Mouse (Mus musculus) forebrain, postnatal 0 days (tissue): Measurements from ENCODE around the gene Wfdc5. TPM values are rescaled to one million over a fixed set of nuclear protein-coding genes. Genes with fewer than 3 reads are reported as not detected.

Source experiments
- ATAC-seq: fragments of 200-750 bp; cut with Nextera tagmentation; 2 replicates; pipeline ENCODE4 v1.8.0; 2017; ENCODE audit warnings: mild to moderate bottlenecking, moderate library complexity
- DNase-seq: peaks from one replicate; pipeline ENCODE4 v3.0.0-alpha.2; 2015
- H3K27ac ChIP-seq: fragments of 300-500 bp; sonication (generic); 2 replicates; pipeline ENCODE4 v1.5.1; 2014; ENCODE audit warnings: low read depth, mild to moderate bottlenecking, antibody characterized with exemption, low read length, moderate library complexity, mixed read lengths
- H3K27me3 ChIP-seq: fragments of 300-500 bp; sonication (generic); 2 replicates; pipeline ENCODE4 v1.6.1; 2014; ENCODE audit warnings: mild to moderate bottlenecking, low read length, mixed read lengths; ENCODE audit not compliant: insufficient read depth
- H3K36me3 ChIP-seq: fragments of 300-500 bp; sonication (generic); 2 replicates; pipeline ENCODE4 v1.6.1; 2014; ENCODE audit warnings: mild to moderate bottlenecking, moderate library complexity; ENCODE audit not compliant: insufficient read depth
- H3K4me1 ChIP-seq: fragments of 300-500 bp; sonication (generic); 2 replicates; pipeline ENCODE4 v1.6.1; 2014; ENCODE audit warnings: antibody characterized with exemption; ENCODE audit not compliant: insufficient read depth
- H3K4me2 ChIP-seq: fragments of 300-500 bp; sonication (generic); 2 replicates; pipeline ENCODE4 v1.6.1; 2014; ENCODE audit warnings: low read depth, mild to moderate bottlenecking, moderate library complexity
- H3K4me3 ChIP-seq: fragments of 300-500 bp; sonication (generic); 2 replicates; pipeline ENCODE4 v1.5.1; 2014; ENCODE audit warnings: low read depth, low read length, mixed read lengths
- H3K9ac ChIP-seq: fragments of 300-500 bp; sonication (generic); 2 replicates; pipeline ENCODE4 v1.6.1; 2014; ENCODE audit warnings: mild to moderate bottlenecking
- H3K9me3 ChIP-seq: fragments of 300-500 bp; sonication (generic); 2 replicates; pipeline ENCODE4 v1.6.1; 2016; ENCODE audit warnings: low read length
- CTCF ChIP-seq: sonication (generic); IDR thresholded peaks from 2 replicates; pipeline ENCODE4 v1.5.1; 2016; ENCODE audit warnings: antibody characterized with exemption, control low read depth, low read depth
- WGBS: fragments of 180-500 bp; shearing (Covaris S2); extraction: QIAGEN DNeasy Blood & Tissue Kit; methylation state at CpG from one replicate; pipeline ENCODE4 v1.1.7; 2014; 5-methylcytosine and 5-hydroxymethylcytosine counted together
- polyA plus RNA-seq: library from polyadenylated mRNA; unstranded; fragments of >200 nt; fragmentation: Nextera tagmentation; extraction: Ambion mirVana; gene quantifications from 2 replicates; pipeline ENCODE4 v1.2.1, GENCODE M21; 2015
- total RNA-seq: library from RNA; depleted of rRNA; stranded (reverse); fragments of >200 nt; gene quantifications from 2 replicates; pipeline ENCODE4 v1.2.3, GENCODE M21; 2014

The Wfdc5 gene
- total and polyA plus RNA-seq, 2 experiments from 2014 or later: not detected

DNA sequence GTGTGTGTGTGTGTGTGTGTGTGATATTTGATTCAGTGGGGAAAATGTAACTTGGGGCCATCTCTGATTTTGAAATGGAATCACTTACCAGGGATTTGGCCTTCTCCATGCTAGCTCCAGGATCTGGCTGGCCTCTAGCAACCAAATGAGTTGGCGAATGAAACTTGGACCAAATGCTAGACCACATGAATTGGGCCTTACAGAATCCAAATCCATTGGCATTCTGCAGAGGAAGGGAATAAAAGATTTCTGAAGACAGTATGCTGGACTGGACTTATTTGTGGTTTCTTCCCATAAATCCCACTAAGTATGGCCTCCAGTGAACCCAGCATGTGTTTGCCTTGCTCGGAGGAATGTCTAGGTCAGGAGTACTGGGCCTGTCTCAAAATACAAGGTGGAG, 23.7 kb downstream of the Wfdc5 start:
- peaks cover 18% of the 10 kb centered on the region for H3K36me3 ChIP-seq
- H3K27me3 ChIP-seq: no peaks in the 10 kb centered on the region
- no peaks in the 10 kb centered on the region for H3K9me3 ChIP-seq
- H3K9ac ChIP-seq: no peak overlapping the region
- TF ChIP-seq CTCF: no peak
- no peak overlapping the region for H3K4me3 ChIP-seq
- ATAC-seq (no peak), DNase-seq (no peak)
- H3K27ac ChIP-seq: no peak overlapping the region
- H3K4me1 ChIP-seq: no peaks in the 10 kb centered on the region
- WGBS: 83% methylated on average over 2 of the region's 2 CpGs
- H3K4me2 ChIP-seq: no peak overlapping the region

DNA sequence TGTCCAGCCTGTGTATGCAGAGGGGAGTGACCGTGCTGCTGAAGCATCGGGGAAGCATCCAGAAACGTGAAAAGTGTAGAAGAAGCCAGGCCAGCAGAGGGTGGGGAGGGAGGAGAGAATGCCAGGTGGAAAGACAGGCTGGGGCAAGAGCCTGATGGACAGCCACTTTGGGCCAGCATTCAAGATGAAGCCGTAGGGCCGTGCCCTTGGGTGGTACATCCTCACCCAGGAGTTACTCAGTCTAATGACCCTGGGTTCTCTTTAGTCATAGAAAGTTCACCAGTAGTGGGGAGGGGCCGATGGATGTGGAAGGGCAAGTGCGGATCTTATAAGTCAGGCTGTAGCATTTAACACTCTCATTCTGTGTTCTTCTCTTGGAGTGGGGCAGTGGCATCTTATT, 26.4 kb downstream of the Wfdc5 start:
- H3K27ac ChIP-seq: no peak overlapping the region
- no peaks in the 10 kb centered on the region for H3K9me3 ChIP-seq
- H3K4me3 ChIP-seq: no peak overlapping the region
- H3K4me2 ChIP-seq: no peak overlapping the region
- WGBS: 89% methylated on average over 7 of the region's 7 CpGs
- ATAC-seq (no peak), DNase-seq (no peak)
- no peaks in the 10 kb centered on the region for H3K27me3 ChIP-seq
- no peak for TF ChIP-seq CTCF
- H3K36me3 ChIP-seq: peaks cover 41% of the 10 kb centered on the region
- no peaks in the 10 kb centered on the region for H3K4me1 ChIP-seq
- no peak overlapping the region for H3K9ac ChIP-seq

DNA sequence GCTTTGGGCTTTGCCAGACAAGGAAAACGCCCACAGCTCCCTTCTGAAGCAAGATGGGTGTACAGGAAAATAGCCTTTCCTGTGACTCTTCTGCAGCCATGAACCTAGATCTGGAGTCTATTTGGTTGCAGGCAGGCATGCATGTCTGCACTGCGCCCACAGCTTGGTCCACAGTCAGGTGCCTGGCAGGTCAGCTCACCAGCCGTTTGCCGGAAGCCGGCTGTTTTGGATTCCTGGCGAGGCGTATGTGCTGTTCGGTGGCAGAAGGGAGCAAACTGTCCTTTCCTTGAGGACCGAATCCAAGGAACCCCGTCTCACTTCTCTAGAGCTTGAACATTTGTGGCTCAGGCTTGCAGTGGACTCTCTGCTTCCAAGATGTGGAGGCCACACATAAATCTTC, 28.5 kb downstream of the Wfdc5 start:
- H3K9ac ChIP-seq: no peak overlapping the region
- no peak overlapping the region for H3K4me2 ChIP-seq
- no peaks in the 10 kb centered on the region for H3K9me3 ChIP-seq
- H3K27me3 ChIP-seq: no peaks in the 10 kb centered on the region
- no peak for TF ChIP-seq CTCF
- 94% methylated on average over 10 of the region's 10 CpGs for WGBS
- no peak for DNase-seq
- no peaks in the 10 kb centered on the region for H3K4me1 ChIP-seq
- peaks cover 41% of the 10 kb centered on the region for H3K36me3 ChIP-seq
- H3K4me3 ChIP-seq: no peak overlapping the region
- no peak for ATAC-seq
- H3K27ac ChIP-seq: no peak overlapping the region

DNA sequence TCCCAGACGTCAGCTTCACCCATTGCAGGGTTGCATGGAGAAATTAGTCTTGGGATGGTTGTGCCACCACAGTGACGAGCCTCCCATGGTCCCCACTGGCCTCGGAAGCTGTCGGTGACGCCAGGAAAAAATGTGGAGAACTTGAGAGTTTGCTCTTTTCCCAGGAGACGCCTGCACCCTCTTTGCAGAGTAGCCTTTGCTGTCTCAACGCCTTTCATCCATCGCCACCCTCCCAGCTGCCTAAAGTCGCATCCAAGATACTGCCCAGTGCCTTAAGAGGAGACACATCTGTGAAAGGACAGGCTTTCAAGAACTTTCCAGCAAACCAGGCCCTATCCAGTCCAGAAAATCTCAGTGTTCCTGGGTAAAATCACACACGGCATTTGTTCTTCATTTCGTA, 30.2 kb downstream of the Wfdc5 start:
- no peak for ATAC-seq
- Histone ChIP-seq H3K4me2 (no peak overlapping the region), H3K9ac (no peak overlapping the region), H3K27me3 (no peaks in the 10 kb centered on the region), H3K36me3 (peaks cover 40% of the 10 kb centered on the region), H3K27ac (no peak overlapping the region), H3K4me3 (no peak overlapping the region), H3K4me1 (no peaks in the 10 kb centered on the region), H3K9me3 (no peaks in the 10 kb centered on the region)
- 94% methylated on average over 11 of the region's 11 CpGs for WGBS
- TF ChIP-seq CTCF: no peak
- DNase-seq: no peak

DNA sequence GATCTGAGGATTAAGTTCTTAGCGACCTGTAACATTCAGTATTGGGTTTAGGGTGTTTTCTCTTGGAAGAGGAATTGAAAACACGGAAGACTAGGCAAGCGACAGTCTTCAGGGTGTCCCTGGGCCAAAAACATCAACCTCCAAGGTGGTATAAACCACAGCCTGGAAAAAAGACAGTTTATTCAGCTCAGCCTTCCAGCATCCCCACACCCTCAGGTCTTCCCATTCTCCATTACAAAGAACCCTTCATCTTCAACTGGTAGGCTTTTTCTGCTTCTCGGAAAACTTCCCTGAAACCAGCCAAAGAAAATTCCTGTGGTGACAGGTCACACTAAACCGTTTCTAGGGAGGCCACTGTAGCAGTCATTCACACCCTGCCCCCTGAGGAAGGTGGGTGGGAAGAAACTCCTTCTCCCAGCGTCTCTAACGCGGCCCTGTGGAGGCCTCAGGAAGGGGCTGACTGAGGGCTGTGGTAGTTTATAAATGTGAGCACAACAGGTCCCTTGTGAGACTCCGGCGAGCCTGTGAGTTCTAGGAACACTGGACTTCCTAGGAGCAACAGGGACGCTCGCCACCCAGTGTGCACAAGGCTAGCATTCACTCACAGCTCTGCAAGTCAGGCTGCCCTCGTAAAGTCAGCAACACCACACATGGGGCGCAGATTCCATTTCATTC, 32.3 kb downstream of the Wfdc5 start:
- Histone ChIP-seq H3K4me3 (no peak overlapping the region), H3K36me3 (peaks cover 31% of the 10 kb centered on the region), H3K9me3 (no peaks in the 10 kb centered on the region), H3K27me3 (no peaks in the 10 kb centered on the region), H3K9ac (no peak overlapping the region), H3K27ac (0 out of 2 replicates have a peak overlapping the region, but pooled peaks have one; percentile 4), H3K4me2 (no peak overlapping the region), H3K4me1 (no peaks in the 10 kb centered on the region)
- TF ChIP-seq CTCF: no peak
- peak; percentile 23 for ATAC-seq
- 48% methylated on average over 14 of the region's 14 CpGs for WGBS
- DNase-seq: no peak

DNA sequence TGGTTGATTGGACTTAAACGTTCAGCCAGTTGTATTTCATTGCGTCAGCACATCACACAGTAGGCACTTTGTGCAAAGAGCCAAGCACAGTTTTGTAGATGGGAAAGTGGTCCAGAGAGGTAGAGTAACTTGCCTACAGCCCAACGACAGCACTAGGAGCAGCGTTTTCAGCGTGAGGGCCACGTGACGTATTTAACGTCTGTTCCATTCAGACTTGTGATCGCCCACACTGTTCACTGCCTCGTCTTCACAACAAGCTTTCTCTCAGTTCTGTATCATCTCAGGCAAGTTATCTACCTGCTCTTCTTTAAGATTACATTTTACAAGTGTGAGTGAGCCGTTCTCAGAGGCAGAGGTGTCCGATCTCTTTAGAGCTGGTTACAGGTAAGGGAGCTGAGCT, 36.0 kb downstream of the Wfdc5 start:
- no peaks in the 10 kb centered on the region for H3K9me3 ChIP-seq
- no peak overlapping the region for H3K9ac ChIP-seq
- no peak overlapping the region for H3K4me2 ChIP-seq
- H3K4me3 ChIP-seq: no peak overlapping the region
- WGBS: 94% methylated on average over 12 of the region's 12 CpGs
- peaks cover 2% of the 10 kb centered on the region for H3K36me3 ChIP-seq
- no peaks in the 10 kb centered on the region for H3K4me1 ChIP-seq
- no peak for TF ChIP-seq CTCF
- no peaks in the 10 kb centered on the region for H3K27me3 ChIP-seq
- no peak overlapping the region for H3K27ac ChIP-seq
- no peak for ATAC-seq
- no peak for DNase-seq

DNA sequence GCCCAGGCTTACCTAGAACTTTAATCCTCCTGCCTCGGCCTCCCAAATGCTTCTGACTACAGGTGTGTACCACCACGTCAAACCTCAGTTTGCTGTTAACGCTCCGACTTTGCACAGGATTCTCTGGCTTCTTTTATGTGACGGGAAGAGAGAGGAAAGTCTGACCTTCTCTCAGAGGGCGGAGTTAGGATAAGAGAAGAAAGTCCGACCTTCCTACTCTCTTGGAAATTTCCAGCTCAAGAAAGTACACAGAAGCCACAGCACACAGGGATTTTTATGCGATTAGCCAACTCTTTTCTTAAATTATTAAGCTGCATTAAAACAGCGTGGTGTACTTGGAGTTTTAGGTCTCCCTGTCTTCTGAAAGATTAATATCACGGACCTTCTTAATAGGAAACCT, 38.0 kb downstream of the Wfdc5 start:
- 87% methylated on average over 10 of the region's 10 CpGs for WGBS

More for the DNA sequence above, 38.0 kb downstream of the Wfdc5 start:
- Histone ChIP-seq H3K9me3 (no peaks in the 10 kb centered on the region), H3K4me2 (no peak overlapping the region), H3K36me3 (no peaks in the 10 kb centered on the region), H3K4me3 (no peak overlapping the region), H3K27ac (no peak overlapping the region), H3K9ac (no peak overlapping the region), H3K27me3 (no peaks in the 10 kb centered on the region), H3K4me1 (no peaks in the 10 kb centered on the region)
- ATAC-seq (no peak), DNase-seq (no peak)
- no peak for TF ChIP-seq CTCF
